Mouse (Mus musculus): ENCODE measurements around the gene Itpr2. TPM values are rescaled to one million over a fixed set of nuclear protein-coding genes. Genes with fewer than 3 reads are reported as not detected.

Itpr2 gene
- polyA plus RNA-seq, 1 experiment, result 2.6 TPM

GRCm38 (mm10) chr6:146439071-146439818, 62.8 kb downstream of the Itpr2 start:
- no peaks in the 10 kb centered on the region for H3K79me3 ChIP-seq (ENCODE audit: low read depth)
- H3K4me3 ChIP-seq (ENCODE audit: insufficient read depth, poor library complexity, severe bottlenecking), result no peak overlapping the region
- no peaks in the 10 kb centered on the region for H3K79me2 ChIP-seq (ENCODE audit: control insufficient read depth, insufficient read depth)
- no peaks in the 10 kb centered on the region for H3K36me3 ChIP-seq (ENCODE audit: control insufficient read depth, insufficient read depth)
- H3K27me3 ChIP-seq (ENCODE audit: control insufficient read depth, insufficient read depth, insufficient read length), result no peaks in the 10 kb centered on the region
- TF ChIP-seq MYOG (IDR thresholded peaks at IDR 0.05; ENCODE audit: control insufficient read depth, extremely low read depth, insufficient read length) (no peak), USF1 (IDR thresholded peaks at IDR 0.05; ENCODE audit: low read depth) (no peak), CTCF (IDR thresholded peaks at IDR 0.05; ENCODE audit: control insufficient read depth, insufficient read depth, insufficient read length) (no peak), CEBPB (IDR thresholded peaks at IDR 0.05; ENCODE audit: low read depth) (no peak), MYOD1 (IDR thresholded peaks at IDR 0.05; ENCODE audit: control insufficient read depth, insufficient read length, low read depth) (no peak), MAX (IDR thresholded peaks at IDR 0.05) (no peak), FOSL1 (IDR thresholded peaks at IDR 0.05; ENCODE audit: insufficient read depth, low read length, poor library complexity, severe bottlenecking) (no peak)
- no peak overlapping the region for H3ac ChIP-seq (ENCODE audit: control insufficient read depth, insufficient read length, low read depth)

GRCm38 (mm10) chr6:146438057-146438456, 64.0 kb downstream of the Itpr2 start:
- TF ChIP-seq CTCF (IDR thresholded peaks at IDR 0.05; ENCODE audit: control insufficient read depth, insufficient read depth, insufficient read length) (no peak), MAX (IDR thresholded peaks at IDR 0.05) (no peak), FOSL1 (IDR thresholded peaks at IDR 0.05; ENCODE audit: insufficient read depth, low read length, poor library complexity, severe bottlenecking) (no peak), USF1 (IDR thresholded peaks at IDR 0.05; ENCODE audit: low read depth) (no peak), MYOD1 (IDR thresholded peaks at IDR 0.05; ENCODE audit: control insufficient read depth, insufficient read length, low read depth) (no peak), MYOG (IDR thresholded peaks at IDR 0.05; ENCODE audit: control insufficient read depth, extremely low read depth, insufficient read length) (no peak), CEBPB (IDR thresholded peaks at IDR 0.05; ENCODE audit: low read depth) (no peak)
- H3ac ChIP-seq (ENCODE audit: control insufficient read depth, insufficient read length, low read depth), result no peak overlapping the region
- no peak overlapping the region for H3K4me3 ChIP-seq (ENCODE audit: insufficient read depth, poor library complexity, severe bottlenecking)

GRCm38 (mm10) chr6:146436916-146437496, 65.0 kb downstream of the Itpr2 start:
- no peaks in the 10 kb centered on the region for H3K79me2 ChIP-seq (ENCODE audit: control insufficient read depth, insufficient read depth)
- TF ChIP-seq USF1 (IDR thresholded peaks at IDR 0.05; ENCODE audit: low read depth), result no peak
- TF ChIP-seq MYOD1 (IDR thresholded peaks at IDR 0.05; ENCODE audit: control insufficient read depth, insufficient read length, low read depth), result no peak
- TF ChIP-seq CEBPB (IDR thresholded peaks at IDR 0.05; ENCODE audit: low read depth), result no peak
- TF ChIP-seq CTCF (IDR thresholded peaks at IDR 0.05; ENCODE audit: control insufficient read depth, insufficient read depth, insufficient read length), result no peak
- TF ChIP-seq FOSL1 (IDR thresholded peaks at IDR 0.05; ENCODE audit: insufficient read depth, low read length, poor library complexity, severe bottlenecking), result no peak
- no peak for TF ChIP-seq MYOG (IDR thresholded peaks at IDR 0.05; ENCODE audit: control insufficient read depth, extremely low read depth, insufficient read length)
- TF ChIP-seq MAX (IDR thresholded peaks at IDR 0.05), result no peak
- H3K79me3 ChIP-seq (ENCODE audit: low read depth), result no peaks in the 10 kb centered on the region
- H3K27me3 ChIP-seq (ENCODE audit: control insufficient read depth, insufficient read depth, insufficient read length), result no peaks in the 10 kb centered on the region
- H3ac ChIP-seq (ENCODE audit: control insufficient read depth, insufficient read length, low read depth), result no peak overlapping the region
- no peak overlapping the region for H3K4me3 ChIP-seq (ENCODE audit: insufficient read depth, poor library complexity, severe bottlenecking)
- H3K36me3 ChIP-seq (ENCODE audit: control insufficient read depth, insufficient read depth), result no peaks in the 10 kb centered on the region

More at GRCm38 (mm10) chr6:146438057-146438456, 64.0 kb downstream of the Itpr2 start:
- H3K36me3 ChIP-seq (ENCODE audit: control insufficient read depth, insufficient read depth), result no peaks in the 10 kb centered on the region
- H3K27me3 ChIP-seq (ENCODE audit: control insufficient read depth, insufficient read depth, insufficient read length), result no peaks in the 10 kb centered on the region
- H3K79me2 ChIP-seq (ENCODE audit: control insufficient read depth, insufficient read depth), result no peaks in the 10 kb centered on the region
- no peaks in the 10 kb centered on the region for H3K79me3 ChIP-seq (ENCODE audit: low read depth)

GRCm38 (mm10) chr6:146434217-146434616, 67.8 kb downstream of the Itpr2 start:
- Histone ChIP-seq H3K79me2 (ENCODE audit: control insufficient read depth, insufficient read depth) (no peaks in the 10 kb centered on the region), H3K36me3 (ENCODE audit: control insufficient read depth, insufficient read depth) (no peaks in the 10 kb centered on the region), H3K27me3 (ENCODE audit: control insufficient read depth, insufficient read depth, insufficient read length) (no peaks in the 10 kb centered on the region), H3K4me3 (ENCODE audit: insufficient read depth, poor library complexity, severe bottlenecking) (no peak overlapping the region), H3ac (ENCODE audit: control insufficient read depth, insufficient read length, low read depth) (no peak overlapping the region), H3K79me3 (ENCODE audit: low read depth) (no peaks in the 10 kb centered on the region)
- TF ChIP-seq FOSL1 (IDR thresholded peaks at IDR 0.05; ENCODE audit: insufficient read depth, low read length, poor library complexity, severe bottlenecking) (no peak), MYOG (IDR thresholded peaks at IDR 0.05; ENCODE audit: control insufficient read depth, extremely low read depth, insufficient read length) (no peak), USF1 (IDR thresholded peaks at IDR 0.05; ENCODE audit: low read depth) (no peak), MAX (IDR thresholded peaks at IDR 0.05) (no peak), CTCF (IDR thresholded peaks at IDR 0.05; ENCODE audit: control insufficient read depth, insufficient read depth, insufficient read length) (no peak), CEBPB (IDR thresholded peaks at IDR 0.05; ENCODE audit: low read depth) (no peak), MYOD1 (IDR thresholded peaks at IDR 0.05; ENCODE audit: control insufficient read depth, insufficient read length, low read depth) (no peak)

- H3ac ChIP-seq (ENCODE audit: control insufficient read depth, insufficient read length, low read depth), result no peak overlapping the region
- H3K27me3 ChIP-seq (ENCODE audit: control insufficient read depth, insufficient read depth, insufficient read length), result no peaks in the 10 kb centered on the region
- TF ChIP-seq USF1 (IDR thresholded peaks at IDR 0.05; ENCODE audit: low read depth) (no peak), CEBPB (IDR thresholded peaks at IDR 0.05; ENCODE audit: low read depth) (peak; percentile 84)
- no peak overlapping the region for H3K4me3 ChIP-seq (ENCODE audit: insufficient read depth, poor library complexity, severe bottlenecking)
- H3K79me3 ChIP-seq (ENCODE audit: low read depth), result no peaks in the 10 kb centered on the region
- no peaks in the 10 kb centered on the region for H3K79me2 ChIP-seq (ENCODE audit: control insufficient read depth, insufficient read depth)
- no peaks in the 10 kb centered on the region for H3K36me3 ChIP-seq (ENCODE audit: control insufficient read depth, insufficient read depth)
These were observed 69.7 kb downstream of the Itpr2 start for GRCm38 (mm10) chr6:146432218-146432865.

Measured in C2C12 (cell line).